Mouse (Mus musculus): ENCODE results near the gene Ap5s1. TPM values are rescaled to one million over a fixed set of nuclear protein-coding genes. Genes with fewer than 3 reads are reported as not detected.

The Ap5s1 gene
- polyA plus RNA-seq, 1 experiment from 2014 or later: 26.6 TPM

Other genes with a start within 250 kb of the Ap5s1 start
- gene Gfra4, start 164.0 kb upstream of the Ap5s1 start, polyA plus RNA-seq (2014; fragmentation: Nextera tagmentation; extraction: Ambion mirVana): 2.1 and 3.0 TPM in 2 replicates
- 0.64 and 0.68 TPM in 2 replicates for gene Adam33, start 143.3 kb upstream of the Ap5s1 start, polyA plus RNA-seq (2014; fragmentation: Nextera tagmentation; extraction: Ambion mirVana)
- 0.10 TPM in 2 replicates for gene Siglec1, start 120.3 kb upstream of the Ap5s1 start, polyA plus RNA-seq (2014; fragmentation: Nextera tagmentation; extraction: Ambion mirVana)
- 2.9 and 3.3 TPM in 2 replicates for gene Hspa12b, start 79.8 kb upstream of the Ap5s1 start, polyA plus RNA-seq (2014; fragmentation: Nextera tagmentation; extraction: Ambion mirVana)
- not detected in 2 replicates for gene Gm11037, start 73.6 kb upstream of the Ap5s1 start, polyA plus RNA-seq (2014; fragmentation: Nextera tagmentation; extraction: Ambion mirVana)
- 112 and 122 TPM in 2 replicates for gene 1700037H04Rik, start 47.0 kb upstream of the Ap5s1 start, polyA plus RNA-seq (2014; fragmentation: Nextera tagmentation; extraction: Ambion mirVana)
- gene Cenpb, start 27.0 kb upstream of the Ap5s1 start, polyA plus RNA-seq (2014; fragmentation: Nextera tagmentation; extraction: Ambion mirVana): 8.7 and 9.5 TPM in 2 replicates
- gene Cdc25b, start 20.1 kb upstream of the Ap5s1 start, polyA plus RNA-seq (2014; fragmentation: Nextera tagmentation; extraction: Ambion mirVana): 122 and 130 TPM in 2 replicates
- 6.3 and 7.1 TPM in 2 replicates for gene Spef1, start 19.8 kb upstream of the Ap5s1 start, polyA plus RNA-seq (2014; fragmentation: Nextera tagmentation; extraction: Ambion mirVana)
- 11.0 and 13.3 TPM in 2 replicates for gene Mavs, start 27.0 kb downstream of the Ap5s1 start, polyA plus RNA-seq (2014; fragmentation: Nextera tagmentation; extraction: Ambion mirVana)
- gene Pank2, start 55.4 kb downstream of the Ap5s1 start, polyA plus RNA-seq (2014; fragmentation: Nextera tagmentation; extraction: Ambion mirVana): 61.1 and 70.3 TPM in 2 replicates
- 8.5 and 9.2 TPM in 2 replicates for gene Rnf24, start 145.8 kb downstream of the Ap5s1 start, polyA plus RNA-seq (2014; fragmentation: Nextera tagmentation; extraction: Ambion mirVana)

All from midbrain, embryonic 11.5 days (tissue).